Mouse (Mus musculus) lung, postnatal 0 days (tissue): ENCODE data around the gene Irf2.

Experiments
- CTCF ChIP-seq: IDR thresholded peaks from 2 replicates; pipeline ENCODE4 v1.5.1; 2016; ENCODE audit warnings: antibody characterized with exemption, mild to moderate bottlenecking
- EP300 ChIP-seq: IDR thresholded peaks from 2 replicates; pipeline ENCODE4 v1.6.1; 2016; ENCODE audit warnings: antibody characterized with exemption, mild to moderate bottlenecking, control low read depth

GRCm38 (mm10) chr8:46690581-46690980 is 49.0 kb upstream of the Irf2 start:
- TF ChIP-seq CTCF (no peak), EP300 (no peak)
